Mouse (Mus musculus) spleen, adult 2 months (tissue): ENCODE data around the gene Prr5l.

ENCODE experiments used
- CTCF ChIP-seq: fragments of 200-500 bp; IDR thresholded peaks from 2 replicates; pipeline ENCODE4 v1.5.1; 2011; ENCODE audit warnings: mild to moderate bottlenecking, inconsistent platforms; ENCODE audit not compliant: insufficient read depth, insufficient read length, insufficient replicate concordance; ENCODE audit errors: extremely low read depth
- POLR2A ChIP-seq: fragments of 200-500 bp; IDR thresholded peaks from 2 replicates; pipeline ENCODE4 v1.6.1; 2011; ENCODE audit warnings: low read depth, low read length, inconsistent platforms

GRCm38 (mm10) chr2:101856174-101856573, 26.7 kb downstream of the Prr5l start:
- no peak for TF ChIP-seq CTCF
- TF ChIP-seq POLR2A = no peak
